Mouse (Mus musculus) myocyte (in vitro differentiated cells): ENCODE results near the gene Tlr9.

ENCODE experiments used
- CEBPB ChIP-seq: IDR thresholded peaks from 2 replicates; pipeline ENCODE4 v1.6.1; 2011; ENCODE audit warnings: mild to moderate bottlenecking, moderate library complexity; ENCODE audit not compliant: poor library complexity, insufficient read depth, severe bottlenecking
- MAX ChIP-seq: IDR thresholded peaks from one replicate; pipeline ENCODE4 v1.6.1; 2011; ENCODE audit warnings: low read depth, mild to moderate bottlenecking, control low read depth
- POLR2A ChIP-seq: IDR thresholded peaks from one replicate; pipeline ENCODE4 v1.6.1; 2011; ENCODE audit warnings: low read depth, mild to moderate bottlenecking, control low read depth, moderate library complexity; ENCODE audit not compliant: insufficient read length
- TCF12 ChIP-seq: IDR thresholded peaks from one replicate; pipeline ENCODE4 v1.6.1; 2011; ENCODE audit warnings: mild to moderate bottlenecking, control low read depth; ENCODE audit not compliant: poor library complexity, insufficient read depth, severe bottlenecking

- no peak for TF ChIP-seq POLR2A
- TF ChIP-seq TCF12, result no peak
- no peak for TF ChIP-seq MAX
- no peak for TF ChIP-seq CEBPB
These were observed 47.5 kb downstream of the Tlr9 start for GRCm38 (mm10) chr9:106269879-106270278.
